Mouse (Mus musculus) CH12.LX (cell line): ENCODE results near the gene Sf3b4.

Experiments
- EP300 ChIP-seq: IDR thresholded peaks from 2 replicates; pipeline ENCODE4 v1.6.1; 2011; ENCODE audit warnings: low read length, improper control_type of control experiment
- JUN ChIP-seq: IDR thresholded peaks from 2 replicates; pipeline ENCODE4 v1.6.1; 2011; ENCODE audit warnings: low read depth, mild to moderate bottlenecking, low read length, improper control_type of control experiment, moderate library complexity; ENCODE audit not compliant: insufficient read depth
- JUND ChIP-seq: conservative IDR thresholded peaks from 2 replicates; pipeline ENCODE4 v1.6.1; 2011; ENCODE audit warnings: low read depth, low read length, improper control_type of control experiment
- MAX ChIP-seq: IDR thresholded peaks from 2 replicates; pipeline ENCODE4 v1.6.1; 2011; ENCODE audit warnings: low read length, improper control_type of control experiment
- PAX5 ChIP-seq: IDR thresholded peaks from 2 replicates; pipeline ENCODE4 v1.6.1; 2012; ENCODE audit warnings: low read length, inconsistent platforms, mixed read lengths
- POLR2A ChIP-seq: IDR thresholded peaks from 2 replicates; pipeline ENCODE4 v1.6.1; 2011; ENCODE audit warnings: low read depth, mild to moderate bottlenecking, improper control_type of control experiment, low read length
- RCOR1 ChIP-seq: conservative IDR thresholded peaks from 2 replicates; pipeline ENCODE4 v1.6.1; 2012; ENCODE audit warnings: low read depth, mild to moderate bottlenecking, inconsistent platforms, low read length, improper control_type of control experiment
- SIN3A ChIP-seq: IDR thresholded peaks from 2 replicates; pipeline ENCODE4 v1.6.1; 2012; ENCODE audit warnings: low read length, improper control_type of control experiment, inconsistent platforms
- SMC3 ChIP-seq: IDR thresholded peaks from 2 replicates; pipeline ENCODE4 v1.6.1; 2011; ENCODE audit warnings: low read depth, low read length, improper control_type of control experiment

GRCm38 (mm10) chr3:96147950-96148349 is 24.2 kb upstream of the Sf3b4 start:
- TF ChIP-seq JUND (no peak), RCOR1 (no peak), EP300 (no peak), SIN3A (no peak), MAX (no peak), JUN (no peak), POLR2A (no peak), PAX5 (no peak), SMC3 (peak; percentile 94)
